Mouse (Mus musculus) heart, adult 9 months (tissue): ENCODE measurements around the gene Asb14.

Experiments used
- DNase-seq, 2 experiments: peaks; one replicate each; pipeline ENCODE4 v3.0.0; 2022; ENCODE audit warnings: low spot score in 2 of 2

The Asb14 gene

DNA sequence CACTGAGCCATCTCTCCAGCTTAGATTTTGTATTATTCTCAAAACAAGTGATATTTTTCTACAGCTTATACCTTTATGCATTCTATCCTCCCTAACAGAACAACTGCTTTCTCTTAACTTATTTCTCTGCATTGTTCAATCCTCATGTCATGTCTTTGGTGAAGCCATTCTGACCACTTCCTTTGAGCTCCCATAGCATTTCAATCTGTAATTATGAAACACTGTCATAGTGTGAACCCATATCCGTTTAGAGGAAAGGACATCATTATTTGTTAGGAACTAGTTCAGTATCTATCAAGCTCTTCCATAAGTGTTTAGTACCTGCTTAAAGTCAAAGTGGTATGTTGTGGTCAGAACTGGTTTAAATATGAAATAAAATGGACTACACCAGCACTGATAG is 66.2 kb downstream of the Asb14 start:
- DNase-seq: no peak
